Mouse (Mus musculus) retina, postnatal 1 day (tissue): ENCODE measurements around the gene Ovch2.

Experiments used
- DNase-seq: peaks from one replicate; pipeline ENCODE4 v3.0.0-alpha.2; 2012

Ovch2 gene

GRCm38 (mm10) chr7:107742963-107743465 is 58.0 kb downstream of the Ovch2 start:
- DNase-seq, result no peak

GRCm38 (mm10) chr7:107738726-107739125 is 62.3 kb downstream of the Ovch2 start:
- DNase-seq, result peak; percentile 54

- DNase-seq, result no peak
Observed at GRCm38 (mm10) chr7:107733162-107733561, 67.8 kb downstream of the Ovch2 start.
